Mouse (Mus musculus): ENCODE measurements at regions not wholly inside any gene's neighbourhood (a gene's known extent, or its start where the extent isn't known, plus 50 kb on each side); places are given as distances from the start of the nearest gene placed in this dataset.

DNA sequence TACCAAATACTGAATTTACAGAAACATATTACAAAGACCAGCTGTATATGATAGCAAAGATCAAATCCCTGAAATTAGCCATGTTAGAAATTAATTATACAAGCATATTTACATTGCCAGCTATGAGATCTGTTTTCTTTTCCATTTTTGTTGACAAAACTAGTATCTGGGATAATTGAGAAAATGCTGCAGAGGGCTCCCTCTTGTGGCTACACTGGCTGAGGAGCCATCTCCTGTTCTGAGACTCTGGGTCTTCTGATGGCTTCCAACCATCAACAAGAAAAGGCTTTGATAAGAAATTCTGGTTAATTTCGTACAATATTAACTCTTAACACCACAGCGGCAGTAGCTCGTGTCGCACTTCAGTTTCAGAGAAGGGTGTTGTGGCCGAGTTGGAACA is 466.9 kb downstream of the Cdh9 start:
- TF ChIP-seq POLR2AphosphoS5 (IDR thresholded peaks at IDR 0.05; ENCODE audit: borderline replicate concordance, low read depth, low read length): no peak
- TF ChIP-seq RAD21 (IDR thresholded peaks at IDR 0.05; ENCODE audit: low read depth, low read length): peak; percentile 97
- no peak for TF ChIP-seq NRF1 (IDR thresholded peaks at IDR 0.05; ENCODE audit: insufficient read depth, low read depth, low read length, poor library complexity, severe bottlenecking)
- no peak for TF ChIP-seq POLR2A (IDR thresholded peaks at IDR 0.05; ENCODE audit: control insufficient read depth in 1 of 2, insufficient read depth in 1 of 2, low read depth in 1 of 2, low read length in 2 of 2, poor library complexity in 1 of 2)
- TF ChIP-seq CTCF (IDR thresholded peaks at IDR 0.05 in 2 of 3, conservative IDR thresholded peaks at IDR 0.05 in 1 of 3; ENCODE audit: control insufficient read depth in 1 of 3, insufficient read depth in 1 of 3, low read depth in 2 of 3, low read length in 3 of 3, poor library complexity in 1 of 3, severe bottlenecking in 1 of 3): peak; percentile 69 to 95 (median 85)
- no peak for TF ChIP-seq MAZ (IDR thresholded peaks at IDR 0.05; ENCODE audit: low read depth, low read length)
- TF ChIP-seq MAX (IDR thresholded peaks at IDR 0.05; ENCODE audit: low read length): no peak
- no peak for TF ChIP-seq GABPA (IDR thresholded peaks at IDR 0.05; ENCODE audit: low read depth, low read length)
- no peak for TF ChIP-seq TBP (IDR thresholded peaks at IDR 0.05; ENCODE audit: low read depth, low read length)
- peak; percentile 98 for TF ChIP-seq SMC3 (IDR thresholded peaks at IDR 0.05; ENCODE audit: low read depth, low read length)
- no peak for TF ChIP-seq KAT2A (conservative IDR thresholded peaks at IDR 0.05; ENCODE audit: low read depth, low read length)
- TF ChIP-seq MXI1 (IDR thresholded peaks at IDR 0.05; ENCODE audit: low read depth, low read length): no peak
